Mouse (Mus musculus) heart, postnatal 0 days (tissue): ENCODE measurements around the gene 2310022A10Rik.

ENCODE experiments used
- CTCF ChIP-seq: IDR thresholded peaks from 2 replicates; pipeline ENCODE4 v1.5.1; 2016; ENCODE audit warnings: antibody characterized with exemption, control low read depth, low read depth
- EP300 ChIP-seq: IDR thresholded peaks from 2 replicates; pipeline ENCODE4 v1.6.1; 2016; ENCODE audit warnings: antibody characterized with exemption, low read depth

DNA sequence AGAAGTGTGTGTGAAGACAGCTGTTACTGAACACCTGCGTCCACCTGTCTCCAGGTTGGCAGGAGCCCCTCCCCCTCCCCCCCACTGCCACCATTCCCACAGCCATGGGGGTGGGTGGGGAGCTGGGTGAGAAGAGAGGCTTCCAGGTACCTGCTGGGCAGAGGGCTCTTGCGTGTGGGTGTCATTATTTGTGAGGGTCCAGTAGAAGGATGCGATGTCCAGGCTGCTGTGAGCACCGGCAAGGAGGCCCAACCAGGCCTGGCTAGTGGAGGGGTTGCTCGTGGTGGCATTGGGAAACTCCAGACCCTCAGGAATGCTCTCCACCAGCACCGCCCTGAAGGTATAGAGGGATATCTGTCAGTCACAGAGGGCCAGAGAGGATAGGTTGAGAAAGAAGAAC lies 12.1 kb upstream of the 2310022A10Rik start:
- TF ChIP-seq CTCF, result no peak
- no peak for TF ChIP-seq EP300
